Mouse (Mus musculus): ENCODE measurements around the gene Ptprf. TPM values are rescaled to one million over a fixed set of nuclear protein-coding genes. Genes with fewer than 3 reads are reported as not detected.

Gene Ptprf
- polyA plus RNA-seq, 1 experiment: 0.01 TPM

- H3K36me3 ChIP-seq (ENCODE audit: control insufficient read depth): peaks cover 6% of the 10 kb centered on the region; the same call in 1 of the 2 replicates
- H3K4me3 ChIP-seq (replicated peaks): no peak overlapping the region
- no peaks in the 10 kb centered on the region for H3K4me1 ChIP-seq (ENCODE audit: control insufficient read depth)
- peaks cover 9% of the 10 kb centered on the region for H3K9me3 ChIP-seq (ENCODE audit: control insufficient read depth, low read length)
- TF ChIP-seq TAL1 (IDR thresholded peaks at IDR 0.05; ENCODE audit: low read length) (no peak), GATA1 (IDR thresholded peaks at IDR 0.05; ENCODE audit: low read length) (no peak)
- no peaks in the 10 kb centered on the region for H3K27me3 ChIP-seq (ENCODE audit: control insufficient read depth)
Measured at GRCm38 (mm10) chr4:118268429-118269212, 22.6 kb downstream of the Ptprf start.

GRCm38 (mm10) chr4:118265557-118265956, 25.6 kb downstream of the Ptprf start:
- peaks cover 7% of the 10 kb centered on the region for H3K4me1 ChIP-seq (ENCODE audit: control insufficient read depth)
- H3K27me3 ChIP-seq (ENCODE audit: control insufficient read depth): peaks cover 4% of the 10 kb centered on the region; the same call in 1 of the 2 replicates
- TF ChIP-seq TAL1 (IDR thresholded peaks at IDR 0.05; ENCODE audit: low read length) (no peak), GATA1 (IDR thresholded peaks at IDR 0.05; ENCODE audit: low read length) (no peak)
- peaks cover 4% of the 10 kb centered on the region for H3K9me3 ChIP-seq (ENCODE audit: control insufficient read depth, low read length)
- H3K4me3 ChIP-seq (replicated peaks): no peak overlapping the region
- peaks cover 6% of the 10 kb centered on the region; the same call in 1 of the 2 replicates for H3K36me3 ChIP-seq (ENCODE audit: control insufficient read depth)

- H3K36me3 ChIP-seq (ENCODE audit: control insufficient read depth): peaks cover 4% of the 10 kb centered on the region; the same call in 1 of the 2 replicates
- H3K9me3 ChIP-seq (ENCODE audit: control insufficient read depth, low read length): no peaks in the 10 kb centered on the region
- H3K4me1 ChIP-seq (ENCODE audit: control insufficient read depth): peaks cover 9% of the 10 kb centered on the region
- peaks cover 4% of the 10 kb centered on the region; the same call in 1 of the 2 replicates for H3K27me3 ChIP-seq (ENCODE audit: control insufficient read depth)
- TF ChIP-seq TAL1 (IDR thresholded peaks at IDR 0.05; ENCODE audit: low read length) (no peak), GATA1 (IDR thresholded peaks at IDR 0.05; ENCODE audit: low read length) (no peak)
- H3K4me3 ChIP-seq (replicated peaks): no peak overlapping the region
Measured at GRCm38 (mm10) chr4:118261771-118262473, 29.3 kb downstream of the Ptprf start.

- H3K4me1 ChIP-seq (ENCODE audit: control insufficient read depth): peaks cover 9% of the 10 kb centered on the region
- no peaks in the 10 kb centered on the region for H3K9me3 ChIP-seq (ENCODE audit: control insufficient read depth, low read length)
- peaks cover 5% of the 10 kb centered on the region; the same call in 1 of the 2 replicates for H3K36me3 ChIP-seq (ENCODE audit: control insufficient read depth)
- no peak overlapping the region for H3K4me3 ChIP-seq (replicated peaks)
- peaks cover 4% of the 10 kb centered on the region; the same call in 1 of the 2 replicates for H3K27me3 ChIP-seq (ENCODE audit: control insufficient read depth)
- TF ChIP-seq TAL1 (IDR thresholded peaks at IDR 0.05; ENCODE audit: low read length) (no peak), GATA1 (IDR thresholded peaks at IDR 0.05; ENCODE audit: low read length) (no peak)
Measured at GRCm38 (mm10) chr4:118261291-118261690, 29.9 kb downstream of the Ptprf start.

GRCm38 (mm10) chr4:118260551-118261267, 30.5 kb downstream of the Ptprf start:
- peaks cover 4% of the 10 kb centered on the region; the same call in 1 of the 2 replicates for H3K27me3 ChIP-seq (ENCODE audit: control insufficient read depth)
- H3K36me3 ChIP-seq (ENCODE audit: control insufficient read depth): peaks cover 5% of the 10 kb centered on the region; the same call in 1 of the 2 replicates
- peak overlapping the region; percentile 52 for H3K4me3 ChIP-seq (replicated peaks)
- H3K4me1 ChIP-seq (ENCODE audit: control insufficient read depth): peaks cover 9% of the 10 kb centered on the region
- H3K9me3 ChIP-seq (ENCODE audit: control insufficient read depth, low read length): no peaks in the 10 kb centered on the region
- no peak for TF ChIP-seq GATA1 (IDR thresholded peaks at IDR 0.05; ENCODE audit: low read length)
- no peak for TF ChIP-seq TAL1 (IDR thresholded peaks at IDR 0.05; ENCODE audit: low read length)

- Histone ChIP-seq H3K9me3 (ENCODE audit: control insufficient read depth, low read length) (no peaks in the 10 kb centered on the region), H3K36me3 (ENCODE audit: control insufficient read depth) (peaks cover 5% of the 10 kb centered on the region; the same call in 1 of the 2 replicates), H3K4me1 (ENCODE audit: control insufficient read depth) (peaks cover 9% of the 10 kb centered on the region), H3K4me3 (replicated peaks) (no peak overlapping the region), H3K27me3 (ENCODE audit: control insufficient read depth) (peaks cover 4% of the 10 kb centered on the region; the same call in 1 of the 2 replicates)
- TF ChIP-seq GATA1 (IDR thresholded peaks at IDR 0.05; ENCODE audit: low read length) (no peak), TAL1 (IDR thresholded peaks at IDR 0.05; ENCODE audit: low read length) (no peak)
Measured at GRCm38 (mm10) chr4:118259782-118260463, 31.3 kb downstream of the Ptprf start.

- TF ChIP-seq GATA1 (IDR thresholded peaks at IDR 0.05; ENCODE audit: low read length): no peak
- TF ChIP-seq TAL1 (IDR thresholded peaks at IDR 0.05; ENCODE audit: low read length): no peak
- H3K27me3 ChIP-seq (ENCODE audit: control insufficient read depth): peaks cover 4% of the 10 kb centered on the region; the same call in 1 of the 2 replicates
Measured at GRCm38 (mm10) chr4:118257977-118258376, 33.2 kb downstream of the Ptprf start.

GRCm38 (mm10) chr4:118257416-118257815, 33.8 kb downstream of the Ptprf start:
- Histone ChIP-seq H3K27me3 (ENCODE audit: control insufficient read depth) (peaks cover 4% of the 10 kb centered on the region; the same call in 1 of the 2 replicates), H3K9me3 (ENCODE audit: control insufficient read depth, low read length) (no peaks in the 10 kb centered on the region), H3K36me3 (ENCODE audit: control insufficient read depth) (peaks cover 5% of the 10 kb centered on the region; the same call in 1 of the 2 replicates), H3K4me1 (ENCODE audit: control insufficient read depth) (peaks cover 9% of the 10 kb centered on the region), H3K4me3 (replicated peaks) (no peak overlapping the region)
- TF ChIP-seq GATA1 (IDR thresholded peaks at IDR 0.05; ENCODE audit: low read length): no peak
- no peak for TF ChIP-seq TAL1 (IDR thresholded peaks at IDR 0.05; ENCODE audit: low read length)

More at GRCm38 (mm10) chr4:118257977-118258376, 33.2 kb downstream of the Ptprf start:
- Histone ChIP-seq H3K36me3 (ENCODE audit: control insufficient read depth) (peaks cover 5% of the 10 kb centered on the region; the same call in 1 of the 2 replicates), H3K4me3 (replicated peaks) (no peak overlapping the region), H3K9me3 (ENCODE audit: control insufficient read depth, low read length) (no peaks in the 10 kb centered on the region), H3K4me1 (ENCODE audit: control insufficient read depth) (peaks cover 9% of the 10 kb centered on the region)

Data from erythroblast, embryonic 14.5 days (primary cell).